In genomic region chr5:46573869-46574268, GRCm38 (mm10) we compare ENCODE assay signal across 18 mouse cellular contexts.
A peak's percentile ranks its signal among the peaks of the same experiment; 100 is the strongest.
DNase-seq lines count a peak whose midpoint lies in the region; ATAC-seq and TF ChIP-seq lines count a peak whose summit lies in the region.
"Had no signal": no experiment of that assay in that cellular context is flagged by ENCODE, and none has a peak within 500 bp of the region (broad histone marks: within the 10 kb centered on the region; RNA-seq: fewer than 3 reads in every experiment).

No protein-coding gene starts in this region.

- ATAC-seq in intestine, embryonic 14.5 days (replicated peaks; ENCODE audit: low FRiP score, low TSS enrichment, low read depth), result no peak
- ATAC-seq in intestine, embryonic 15.5 days, result no peak
- no peak for ATAC-seq in lung, embryonic 16.5 days (ENCODE audit: low read depth)
- no peak for ATAC-seq in lung, postnatal 0 days
- ATAC-seq: forebrain, embryonic 13.5 days; forebrain, postnatal 0 days had no signal

- no peak for TF ChIP-seq EP300 in lung, postnatal 0 days (IDR thresholded peaks at IDR 0.05)

- H3K4me2 ChIP-seq in intestine, embryonic 14.5 days (ENCODE audit: low read length), result no peak overlapping the region
- H3K4me2 ChIP-seq in intestine, embryonic 15.5 days (replicated peaks), result no peak overlapping the region
- no peak overlapping the region for H3K4me2 ChIP-seq in lung, embryonic 16.5 days (ENCODE audit: low read depth, low read length)
- H3K4me2 ChIP-seq in lung, postnatal 0 days (replicated peaks; ENCODE audit: low read depth, low read length), result no peak overlapping the region
- H3K4me2 ChIP-seq: forebrain, embryonic 13.5 days; heart, embryonic 11.5 days had no signal

- WGBS in intestine, embryonic 14.5 days, result 59% methylated on average over 1 of the region's 1 CpGs
- WGBS in intestine, embryonic 15.5 days, result 77% methylated on average over 1 of the region's 1 CpGs
- WGBS in lung, embryonic 16.5 days, result 85% methylated on average over 1 of the region's 1 CpGs
- 91% methylated on average over 1 of the region's 1 CpGs for WGBS in lung, postnatal 0 days

- no peak for TF ChIP-seq CTCF in lung, postnatal 0 days (IDR thresholded peaks at IDR 0.05)

- DNase-seq in intestine, embryonic 14.5 days (ENCODE audit: low spot score), result no peak
- no peak for DNase-seq in lung, postnatal 0 days (ENCODE audit: low spot score)
- DNase-seq in MN1 (ENCODE audit: low spot score), result peak; percentile 24
- DNase-seq in retina, embryonic 14.5 days (ENCODE audit: low spot score), result peak; percentile 9
- no peak for DNase-seq in cerebellum, postnatal 10 days
- DNase-seq: adrenal gland, postnatal 25 days; cerebellum, adult 18-20 months; cerebellum, adult 9-11 months; forebrain, postnatal 0 days; gastrocnemius, postnatal 14 days; heart, adult 2 months; heart, postnatal 36 days had no signal

- 0 out of 2 replicates have a peak overlapping the region, but pooled peaks have one; percentile 12 for H3K27ac ChIP-seq in intestine, embryonic 14.5 days (ENCODE audit: low read depth)
- no peak overlapping the region for H3K27ac ChIP-seq in intestine, embryonic 15.5 days
- 0 out of 2 replicates have a peak overlapping the region, but pooled peaks have one; percentile 3 for H3K27ac ChIP-seq in lung, embryonic 16.5 days (ENCODE audit: low read length)
- H3K27ac ChIP-seq in lung, postnatal 0 days (ENCODE audit: low read length), result no peak overlapping the region
- H3K27ac ChIP-seq: embryonic facial prominence, embryonic 10.5 days; forebrain, embryonic 13.5 days; heart, adult 2 months had no signal

- no peaks in the 10 kb centered on the region for H3K4me1 ChIP-seq in intestine, embryonic 14.5 days (replicated peaks; ENCODE audit: control insufficient read depth, insufficient read depth, low read length)
- H3K4me1 ChIP-seq in intestine, embryonic 15.5 days (replicated peaks), result no peaks in the 10 kb centered on the region
- H3K4me1 ChIP-seq in lung, embryonic 16.5 days (replicated peaks; ENCODE audit: control insufficient read depth, insufficient read depth, low read length), result no peaks in the 10 kb centered on the region
- no peaks in the 10 kb centered on the region for H3K4me1 ChIP-seq in lung, postnatal 0 days (ENCODE audit: insufficient read depth, low read depth, low read length)
- H3K4me1 ChIP-seq: forebrain, embryonic 13.5 days had no signal

- H3K9me3 ChIP-seq in intestine, embryonic 14.5 days (ENCODE audit: control insufficient read depth, low read length), result no peaks in the 10 kb centered on the region
- no peaks in the 10 kb centered on the region for H3K9me3 ChIP-seq in intestine, embryonic 15.5 days
- H3K9me3 ChIP-seq in lung, embryonic 16.5 days (ENCODE audit: control insufficient read depth, low read length), result no peaks in the 10 kb centered on the region
- H3K9me3 ChIP-seq in lung, postnatal 0 days (ENCODE audit: low read length), result no peaks in the 10 kb centered on the region
- H3K9me3 ChIP-seq: embryonic facial prominence, embryonic 10.5 days; forebrain, embryonic 13.5 days had no signal

- no peak overlapping the region for H3K9ac ChIP-seq in intestine, embryonic 14.5 days (ENCODE audit: low read length)
- H3K9ac ChIP-seq in intestine, embryonic 15.5 days, result no peak overlapping the region
- no peak overlapping the region for H3K9ac ChIP-seq in lung, embryonic 16.5 days (ENCODE audit: low read length)
- H3K9ac ChIP-seq in lung, postnatal 0 days (replicated peaks; ENCODE audit: low read depth), result no peak overlapping the region
- H3K9ac ChIP-seq: forebrain, embryonic 13.5 days; forebrain, postnatal 0 days had no signal

- H3K36me3 ChIP-seq in intestine, embryonic 14.5 days (ENCODE audit: control insufficient read depth, insufficient read depth, low read length), result no peaks in the 10 kb centered on the region
- no peaks in the 10 kb centered on the region for H3K36me3 ChIP-seq in intestine, embryonic 15.5 days
- H3K36me3 ChIP-seq in lung, embryonic 16.5 days (ENCODE audit: control insufficient read depth, insufficient read depth, low read length), result no peaks in the 10 kb centered on the region
- no peaks in the 10 kb centered on the region for H3K36me3 ChIP-seq in lung, postnatal 0 days (ENCODE audit: insufficient read depth, low read length)
- H3K36me3 ChIP-seq: embryonic facial prominence, embryonic 10.5 days had no signal

- H3K4me3 ChIP-seq in intestine, embryonic 14.5 days (ENCODE audit: low read depth, low read length), result no peak overlapping the region
- H3K4me3 ChIP-seq in intestine, embryonic 15.5 days (replicated peaks), result no peak overlapping the region
- no peak overlapping the region for H3K4me3 ChIP-seq in lung, embryonic 16.5 days (ENCODE audit: low read length)
- H3K4me3 ChIP-seq in lung, postnatal 0 days (ENCODE audit: low read depth, low read length), result no peak overlapping the region
- H3K4me3 ChIP-seq: embryonic facial prominence, embryonic 10.5 days; forebrain, embryonic 13.5 days; heart, adult 2 months had no signal

- no peaks in the 10 kb centered on the region for H3K27me3 ChIP-seq in intestine, embryonic 14.5 days (replicated peaks; ENCODE audit: control insufficient read depth, insufficient read depth, low read length)
- no peaks in the 10 kb centered on the region for H3K27me3 ChIP-seq in intestine, embryonic 15.5 days (replicated peaks)
- no peaks in the 10 kb centered on the region for H3K27me3 ChIP-seq in lung, embryonic 16.5 days (ENCODE audit: control insufficient read depth, insufficient read depth, low read depth, low read length)
- H3K27me3 ChIP-seq in lung, postnatal 0 days (replicated peaks; ENCODE audit: insufficient read depth, low read length), result no peaks in the 10 kb centered on the region
- H3K27me3 ChIP-seq: CH12.LX; forebrain, embryonic 13.5 days had no signal

Comparison
In these comparisons a context has a peak if more than half of its experiments do, and no peak if none do; other contexts are left out.
1. H3K27ac ChIP-seq: peak in intestine, embryonic 14.5 days (single experiment) and lung, embryonic 16.5 days (single experiment); none in intestine, embryonic 15.5 days (single experiment) and lung, postnatal 0 days (single experiment).
2. DNase-seq: peak in MN1 (single experiment) and retina, embryonic 14.5 days (single experiment); none in intestine, embryonic 14.5 days (single experiment), lung, postnatal 0 days (single experiment) and cerebellum, postnatal 10 days (0 of 2).